Mouse (Mus musculus): ENCODE results near the gene Gpr25.

The Gpr25 gene

DNA sequence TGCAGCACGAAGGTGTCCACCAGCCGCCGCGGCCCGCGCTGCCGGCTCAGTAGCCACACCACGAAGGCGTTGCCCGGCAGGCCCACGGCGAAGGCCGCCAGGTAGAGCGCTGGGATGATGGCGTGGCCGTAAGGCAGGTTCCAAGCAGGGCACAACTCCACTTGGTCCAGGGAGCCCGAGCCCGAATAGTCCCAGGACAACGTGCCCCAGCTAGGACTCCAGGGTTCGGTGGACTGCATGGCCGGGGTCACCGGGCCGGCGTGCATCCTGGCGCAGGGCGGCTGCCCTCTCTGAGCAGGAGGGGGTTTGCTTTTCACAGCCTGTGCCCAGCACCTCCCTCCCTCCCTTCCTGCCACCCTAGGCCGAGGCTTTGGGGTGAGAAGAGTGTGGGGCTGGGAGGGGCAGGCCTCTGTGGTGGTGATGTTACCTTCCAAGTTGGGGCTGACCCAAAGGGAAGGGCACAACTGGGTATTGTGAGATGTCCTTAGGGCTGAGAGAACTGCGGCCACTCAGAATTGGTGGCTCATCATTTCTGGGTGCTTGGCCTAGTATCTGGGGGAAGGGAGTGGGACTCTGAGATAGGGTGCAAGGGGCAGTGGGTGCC lies at the start of gene Gpr25:
Gene Gpr25, minus strand, starts transcription at position 239 of the 604 bp plus-strand sequence.
- no peak for DNase-seq (ENCODE audit: low read depth, low spot score)

GRCm38 (mm10) chr1:136309193-136309592 lies 48.5 kb upstream of the Gpr25 start:
- no peak for DNase-seq (ENCODE audit: low read depth, low spot score)

- no peak for DNase-seq (ENCODE audit: low read depth, low spot score)
Measured at GRCm38 (mm10) chr1:136306424-136306823, 45.8 kb upstream of the Gpr25 start.

GRCm38 (mm10) chr1:136293961-136294360 lies 33.3 kb upstream of the Gpr25 start:
- no peak for DNase-seq (ENCODE audit: low read depth, low spot score)

DNA sequence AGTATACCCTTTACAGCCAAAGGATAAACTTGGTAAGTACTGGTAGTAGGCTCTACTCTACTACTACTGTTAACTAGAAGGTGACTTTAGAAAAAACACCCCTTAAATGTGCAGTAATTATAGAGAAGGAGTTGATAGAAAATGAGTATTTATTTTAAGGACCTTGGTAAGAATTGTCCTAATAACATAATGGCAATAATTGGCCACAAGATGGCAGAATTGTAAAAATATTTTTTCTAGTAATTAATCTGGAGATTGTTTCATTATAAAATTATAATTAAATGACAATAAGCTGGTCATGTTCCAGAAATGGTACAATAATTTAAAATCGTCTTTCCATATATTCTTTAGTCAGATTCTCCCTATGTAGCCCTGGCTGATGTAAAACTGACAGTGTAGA lies 29.1 kb upstream of the Gpr25 start:
- no peak for DNase-seq (ENCODE audit: low read depth, low spot score)

- DNase-seq (ENCODE audit: low read depth, low spot score): no peak
Measured at GRCm38 (mm10) chr1:136277366-136277765, 16.7 kb upstream of the Gpr25 start.

DNA sequence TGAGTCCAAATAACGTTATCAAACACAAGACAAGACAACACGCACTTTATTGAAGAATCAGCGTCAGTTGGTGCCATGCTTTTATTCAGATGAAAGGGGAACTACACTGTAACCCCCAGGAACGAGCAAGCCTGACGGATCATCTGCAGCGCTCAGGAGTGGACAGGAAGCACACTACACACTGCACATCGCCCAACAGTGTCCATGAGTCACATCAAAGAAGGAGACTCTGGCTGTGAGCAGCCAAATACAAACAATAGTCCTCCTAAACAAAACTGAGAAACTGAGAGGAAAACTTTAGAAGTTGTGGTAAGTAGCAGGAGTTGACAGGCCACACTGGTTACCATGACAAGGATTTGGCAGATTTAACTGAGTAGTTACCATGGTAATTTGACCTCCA lies 7.6 kb upstream of the Gpr25 start:
- no peak for DNase-seq (ENCODE audit: low read depth, low spot score)

DNA sequence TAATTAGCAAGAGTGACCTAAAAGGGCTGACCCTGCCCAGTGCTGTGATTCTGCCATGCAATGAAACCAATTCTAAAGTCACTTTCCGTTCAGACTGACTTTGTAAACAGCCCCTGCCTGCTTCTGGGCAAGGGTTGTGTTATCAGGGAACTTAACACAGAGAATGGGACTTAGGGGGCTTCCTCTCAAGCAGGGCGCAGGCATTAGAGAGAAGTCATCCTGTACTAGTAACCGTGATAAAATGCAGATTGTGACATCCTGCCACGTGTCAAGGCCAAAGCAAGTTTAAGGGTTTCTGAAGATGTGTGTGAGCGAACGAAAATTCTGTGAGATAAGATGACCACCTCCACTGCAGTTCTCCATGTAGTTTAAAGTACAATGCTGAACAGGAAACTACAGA lies 5.5 kb upstream of the Gpr25 start:
- no peak for DNase-seq (ENCODE audit: low read depth, low spot score)

DNA sequence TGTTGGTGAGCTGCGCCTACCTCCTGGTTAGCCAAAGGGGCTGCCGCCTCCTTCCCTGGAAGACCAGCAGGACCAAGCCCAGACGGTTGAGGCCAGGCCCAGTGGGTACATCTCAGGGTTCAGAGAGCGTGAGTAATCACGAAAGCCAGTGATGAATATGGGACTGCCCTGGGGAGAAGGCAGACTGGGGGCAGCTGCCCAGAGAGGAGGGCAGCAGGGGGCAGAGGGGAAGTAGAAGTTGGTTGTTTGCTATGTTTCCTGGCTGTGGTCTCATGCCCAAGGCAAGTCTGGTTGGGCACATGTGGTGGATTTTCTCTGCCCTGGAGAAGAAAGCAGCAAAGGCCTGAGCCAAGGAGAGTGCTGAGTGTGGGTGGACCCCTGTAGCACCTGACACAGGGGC lies 2.7 kb upstream of the Gpr25 start:
- no peak for DNase-seq (ENCODE audit: low read depth, low spot score)

- peak; percentile 69 for DNase-seq (ENCODE audit: low read depth, low spot score)
Measured at GRCm38 (mm10) chr1:136259893-136260634, 609 bp downstream of the Gpr25 start.

DNA sequence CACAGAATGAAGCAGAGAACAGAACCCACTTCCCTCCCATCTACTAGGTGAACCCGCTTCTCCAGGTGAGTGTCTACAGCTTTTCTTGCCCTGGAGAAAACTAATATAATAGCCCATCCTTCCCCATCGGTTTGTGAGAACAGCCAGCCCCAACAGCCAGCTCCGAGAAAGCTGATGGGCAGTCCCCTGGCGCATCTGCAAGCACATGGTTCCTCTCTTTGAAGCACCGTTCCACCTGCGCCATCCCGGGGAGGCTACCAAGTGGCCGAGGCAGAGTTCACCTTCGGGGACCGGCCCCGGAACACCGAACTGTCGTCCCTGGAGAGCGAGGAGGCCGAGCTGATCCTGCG lies 1.2 kb downstream of the Gpr25 start:
- peak; percentile 38 for DNase-seq (ENCODE audit: low read depth, low spot score)

- DNase-seq (ENCODE audit: low read depth, low spot score): no peak
Measured at GRCm38 (mm10) chr1:136258495-136258894, 2.2 kb downstream of the Gpr25 start.

- DNase-seq (ENCODE audit: low read depth, low spot score): no peak
Measured at GRCm38 (mm10) chr1:136255657-136256056, 5.0 kb downstream of the Gpr25 start.

DNA sequence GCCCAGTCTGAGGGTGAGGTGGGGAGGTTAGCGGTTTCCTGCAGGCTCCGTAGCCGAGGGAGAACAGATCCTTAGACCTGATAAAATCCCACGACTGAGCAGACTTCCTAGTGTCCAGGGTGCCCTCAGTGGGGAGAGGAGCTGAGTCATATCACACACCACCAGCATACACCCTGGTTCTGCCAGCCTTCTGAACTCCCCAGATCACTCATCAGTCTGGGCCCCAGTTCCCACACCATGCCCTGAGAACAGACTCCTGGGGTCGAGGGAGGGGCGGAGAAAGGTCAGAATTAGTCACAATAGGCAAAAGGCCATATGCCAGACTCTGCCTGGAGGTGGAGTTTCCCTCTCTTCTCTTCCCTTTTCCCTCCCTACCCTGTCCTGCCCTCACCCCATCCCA lies 5.5 kb downstream of the Gpr25 start:
- no peak for DNase-seq (ENCODE audit: low read depth, low spot score)

GRCm38 (mm10) chr1:136254503-136255065 lies 6.1 kb downstream of the Gpr25 start:
- no peak for DNase-seq (ENCODE audit: low read depth, low spot score)

GRCm38 (mm10) chr1:136253472-136253871 lies 7.2 kb downstream of the Gpr25 start:
- no peak for DNase-seq (ENCODE audit: low read depth, low spot score)

DNA sequence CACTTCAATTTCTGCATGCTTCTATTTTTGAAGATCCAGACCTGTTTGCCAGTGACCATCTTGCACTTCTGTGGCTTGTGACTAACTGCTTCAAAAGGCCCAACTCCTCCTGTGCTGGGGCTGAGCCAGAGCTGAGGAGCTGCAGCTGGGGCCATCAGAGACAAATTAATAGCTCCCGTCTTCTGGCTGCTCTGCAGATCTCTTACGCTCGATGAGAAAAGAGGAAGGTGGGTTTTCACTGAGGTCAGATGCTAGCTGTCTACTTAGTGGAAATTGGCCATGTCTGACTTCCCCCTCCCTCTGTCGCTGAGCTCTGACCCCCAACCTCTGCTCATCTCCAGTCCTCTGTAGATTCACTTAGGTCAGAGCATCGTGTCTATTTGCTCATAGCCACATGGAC lies 11.0 kb downstream of the Gpr25 start:
- DNase-seq (ENCODE audit: low read depth, low spot score): no peak

DNA sequence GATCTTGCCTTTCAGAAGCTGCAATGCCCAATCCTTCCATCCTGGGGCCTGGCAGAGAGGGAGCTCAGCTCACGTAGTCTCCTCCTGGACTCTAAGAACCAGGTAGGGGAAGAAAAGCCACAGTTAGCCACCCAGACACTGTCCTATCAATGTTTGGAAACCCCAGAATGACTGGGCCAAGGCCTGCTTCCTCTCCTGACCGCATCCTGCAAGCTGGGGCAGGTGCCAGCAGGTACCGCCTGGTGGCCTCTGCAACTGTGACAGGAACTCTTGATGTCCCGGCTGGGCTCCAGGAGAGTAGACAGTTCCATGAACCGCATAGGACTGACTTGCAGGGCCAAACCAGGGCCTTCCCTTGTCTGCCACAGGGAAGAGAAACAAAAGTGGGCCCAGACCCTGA lies 13.3 kb downstream of the Gpr25 start:
- no peak for DNase-seq (ENCODE audit: low read depth, low spot score)

DNA sequence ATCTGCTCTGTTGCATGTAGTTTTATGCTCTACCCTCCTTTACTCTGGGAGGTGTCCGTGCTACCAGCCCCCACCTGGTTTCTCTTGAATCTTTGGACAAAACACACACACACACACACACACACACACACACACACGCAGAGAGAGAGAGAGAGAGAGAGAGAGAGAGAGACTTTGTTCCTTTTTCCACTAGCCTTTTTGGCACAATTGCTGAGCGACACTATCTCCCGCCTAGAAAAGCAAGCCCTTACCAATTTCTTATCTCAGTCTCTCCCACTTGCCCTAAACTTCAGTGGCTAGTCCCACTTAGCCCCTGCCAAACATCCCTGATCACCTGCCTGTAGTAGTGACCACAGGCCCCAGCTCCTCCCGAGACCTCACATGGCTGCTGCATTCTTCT lies 16.2 kb downstream of the Gpr25 start:
- DNase-seq (ENCODE audit: low read depth, low spot score): no peak

GRCm38 (mm10) chr1:136241801-136242200 lies 18.9 kb downstream of the Gpr25 start:
- no peak for DNase-seq (ENCODE audit: low read depth, low spot score)

GRCm38 (mm10) chr1:136238495-136238894 lies 22.2 kb downstream of the Gpr25 start:
- DNase-seq (ENCODE audit: low read depth, low spot score): no peak

GRCm38 (mm10) chr1:136234595-136235092 lies 26.0 kb downstream of the Gpr25 start:
- no peak for DNase-seq (ENCODE audit: low read depth, low spot score)

Data from R1 (cell line).